Mouse (Mus musculus) forebrain, embryonic 15.5 days (tissue): ENCODE results near the gene Enkd1. TPM values are rescaled to one million over a fixed set of nuclear protein-coding genes. Genes with fewer than 3 reads are reported as not detected.

Source experiments
- ATAC-seq: fragments of 200-750 bp; cut with Nextera tagmentation; replicated peaks from 2 replicates; pipeline ENCODE4 v1.8.0; 2017; ENCODE audit warnings: mild to moderate bottlenecking, moderate TSS enrichment, moderate library complexity
- H3K27ac ChIP-seq: fragments of 300-500 bp; sonication (generic); replicated peaks from 2 replicates; pipeline ENCODE4 v1.5.1; 2015; ENCODE audit warnings: mild to moderate bottlenecking, inconsistent platforms
- H3K27me3 ChIP-seq: fragments of 300-500 bp; sonication (generic); 2 replicates; pipeline ENCODE4 v1.6.1; 2015; ENCODE audit warnings: inconsistent platforms
- H3K36me3 ChIP-seq: fragments of 300-500 bp; sonication (generic); 2 replicates; pipeline ENCODE4 v1.6.1; 2015; ENCODE audit warnings: mild to moderate bottlenecking, inconsistent platforms
- H3K4me1 ChIP-seq: fragments of 300-500 bp; sonication (generic); 2 replicates; pipeline ENCODE4 v1.6.1; 2015; ENCODE audit warnings: inconsistent platforms
- H3K4me2 ChIP-seq: fragments of 300-500 bp; sonication (generic); replicated peaks from 2 replicates; pipeline ENCODE4 v1.6.1; 2015; ENCODE audit warnings: mild to moderate bottlenecking, inconsistent platforms
- H3K4me3 ChIP-seq: fragments of 300-500 bp; sonication (generic); 2 replicates; pipeline ENCODE4 v1.5.1; 2015; ENCODE audit warnings: mild to moderate bottlenecking, inconsistent platforms
- H3K9ac ChIP-seq: fragments of 300-500 bp; sonication (generic); replicated peaks from 2 replicates; pipeline ENCODE4 v1.6.1; 2015; ENCODE audit warnings: mild to moderate bottlenecking, inconsistent platforms
- H3K9me3 ChIP-seq: fragments of 300-500 bp; sonication (generic); 2 replicates; pipeline ENCODE4 v1.6.1; 2016; ENCODE audit warnings: inconsistent platforms
- WGBS: fragments of 180-500 bp; shearing (Covaris S2); methylation state at CpG from one replicate; pipeline ENCODE4 v1.1.7; 2015; ENCODE audit warnings: mixed read lengths; 5-methylcytosine and 5-hydroxymethylcytosine counted together
- polyA plus RNA-seq: library from polyadenylated mRNA; unstranded; fragments of >200 nt; fragmentation: Nextera tagmentation; extraction: Ambion mirVana; gene quantifications from 2 replicates; pipeline ENCODE4 v1.2.1, GENCODE M21; 2015

Enkd1 gene
- polyA plus RNA-seq, 1 experiment from 2014 or later = 17.3 TPM

GRCm38 (mm10) chr8:105688242-105688752, 19.7 kb downstream of the Enkd1 start:
- no peak overlapping the region for H3K27ac ChIP-seq
- no peak overlapping the region for H3K4me2 ChIP-seq
- H3K9me3 ChIP-seq = no peaks in the 10 kb centered on the region
- H3K27me3 ChIP-seq = no peaks in the 10 kb centered on the region
- no peaks in the 10 kb centered on the region for H3K4me1 ChIP-seq
- H3K4me3 ChIP-seq = no peak overlapping the region
- no peak for ATAC-seq
- H3K36me3 ChIP-seq = peaks cover 14% of the 10 kb centered on the region
- H3K9ac ChIP-seq = no peak overlapping the region
- 80% methylated on average over 14 of the region's 14 CpGs for WGBS

- no peaks in the 10 kb centered on the region for H3K4me1 ChIP-seq
- no peak overlapping the region for H3K4me3 ChIP-seq
- 60% methylated on average over 8 of the region's 8 CpGs for WGBS
- no peak for ATAC-seq
- H3K9me3 ChIP-seq = no peaks in the 10 kb centered on the region
- H3K9ac ChIP-seq = no peak overlapping the region
- no peak overlapping the region for H3K27ac ChIP-seq
- peaks cover 22% of the 10 kb centered on the region for H3K36me3 ChIP-seq
- no peaks in the 10 kb centered on the region for H3K27me3 ChIP-seq
- no peak overlapping the region for H3K4me2 ChIP-seq
Measured at GRCm38 (mm10) chr8:105687512-105687911, 20.5 kb downstream of the Enkd1 start.

GRCm38 (mm10) chr8:105686551-105686950, 21.5 kb downstream of the Enkd1 start:
- no peaks in the 10 kb centered on the region for H3K4me1 ChIP-seq
- 66% methylated on average over 6 of the region's 6 CpGs for WGBS
- H3K27me3 ChIP-seq = no peaks in the 10 kb centered on the region
- H3K27ac ChIP-seq = no peak overlapping the region
- no peaks in the 10 kb centered on the region for H3K9me3 ChIP-seq
- no peak overlapping the region for H3K4me3 ChIP-seq
- H3K36me3 ChIP-seq = peaks cover 30% of the 10 kb centered on the region
- no peak overlapping the region for H3K9ac ChIP-seq
- no peak overlapping the region for H3K4me2 ChIP-seq
- no peak for ATAC-seq

GRCm38 (mm10) chr8:105685796-105686308, 22.2 kb downstream of the Enkd1 start, which contains the start of gene Carmil2:
Gene Carmil2 (plus strand): TSS chr8:105686274.
- Histone ChIP-seq H3K9ac (no peak within 1 kb of the TSS), H3K27me3 (no peaks in the 10 kb centered on the region), H3K27ac (no peak within 1 kb of the TSS), H3K9me3 (no peaks in the 10 kb centered on the region), H3K4me1 (no peaks in the 10 kb centered on the region), H3K4me3 (no peak within 1 kb of the TSS), H3K36me3 (peaks cover 37% of the 10 kb centered on the region), H3K4me2 (no peak within 1 kb of the TSS)
- ATAC-seq = no peak
- whole genome bisulfite sequencing = 13% methylated on average over 25 of the region's 26 CpGs

- 83% methylated on average over 7 of the region's 7 CpGs for WGBS
- no peaks in the 10 kb centered on the region for H3K4me1 ChIP-seq
- H3K27ac ChIP-seq = no peak overlapping the region
- H3K36me3 ChIP-seq = peaks cover 42% of the 10 kb centered on the region
- no peak for ATAC-seq
- H3K9me3 ChIP-seq = no peaks in the 10 kb centered on the region
- no peak overlapping the region for H3K9ac ChIP-seq
- H3K27me3 ChIP-seq = no peaks in the 10 kb centered on the region
- no peak overlapping the region for H3K4me2 ChIP-seq
- no peak overlapping the region for H3K4me3 ChIP-seq
Measured at GRCm38 (mm10) chr8:105685325-105685724, 22.7 kb downstream of the Enkd1 start.

- H3K36me3 ChIP-seq = peaks cover 89% of the 10 kb centered on the region
- no peak overlapping the region for H3K27ac ChIP-seq
- H3K4me1 ChIP-seq = no peaks in the 10 kb centered on the region
- ATAC-seq = no peak
- H3K9me3 ChIP-seq = no peaks in the 10 kb centered on the region
- no peak overlapping the region for H3K9ac ChIP-seq
- WGBS = 87% methylated on average over 1 of the region's 1 CpGs
- H3K27me3 ChIP-seq = no peaks in the 10 kb centered on the region
- H3K4me3 ChIP-seq = no peak overlapping the region
- H3K4me2 ChIP-seq = no peak overlapping the region
Measured at GRCm38 (mm10) chr8:105677891-105678290, 30.1 kb downstream of the Enkd1 start.

- Histone ChIP-seq H3K27ac (no peak overlapping the region), H3K9ac (no peak overlapping the region), H3K27me3 (no peaks in the 10 kb centered on the region), H3K4me3 (no peak overlapping the region), H3K9me3 (no peaks in the 10 kb centered on the region), H3K36me3 (peaks cover 26% of the 10 kb centered on the region), H3K4me2 (no peak overlapping the region), H3K4me1 (no peaks in the 10 kb centered on the region)
- WGBS = 82% methylated on average over 3 of the region's 3 CpGs
- no peak for ATAC-seq
Measured at GRCm38 (mm10) chr8:105661167-105661566, 46.8 kb downstream of the Enkd1 start.

GRCm38 (mm10) chr8:105657641-105658040, 50.4 kb downstream of the Enkd1 start:
- H3K4me1 ChIP-seq = no peaks in the 10 kb centered on the region
- H3K9me3 ChIP-seq = no peaks in the 10 kb centered on the region
- H3K36me3 ChIP-seq = peaks cover 7% of the 10 kb centered on the region; the same call in 1 of the 2 replicates
- H3K27me3 ChIP-seq = no peaks in the 10 kb centered on the region
- no peak overlapping the region for H3K4me3 ChIP-seq
- H3K27ac ChIP-seq = no peak overlapping the region
- no peak overlapping the region for H3K9ac ChIP-seq
- H3K4me2 ChIP-seq = no peak overlapping the region
- ATAC-seq = no peak

Other genes with a start within 250 kb of the Enkd1 start
- 35.1 and 54.8 TPM in 2 replicates for gene Tppp3, start 236.7 kb downstream of the Enkd1 start, polyA plus RNA-seq
- gene Zdhhc1, start 211.3 kb downstream of the Enkd1 start, polyA plus RNA-seq = 28.8 and 31.3 TPM in 2 replicates
- 1.4 and 1.7 TPM in 2 replicates for gene Hsd11b2, start 189.5 kb downstream of the Enkd1 start, polyA plus RNA-seq
- gene Atp6v0d1, start 142.2 kb downstream of the Enkd1 start, polyA plus RNA-seq = 184 and 193 TPM in 2 replicates
- gene Ripor1, start 103.0 kb downstream of the Enkd1 start, polyA plus RNA-seq = 26.5 and 29.0 TPM in 2 replicates
- gene Ctcf, start 71.6 kb downstream of the Enkd1 start, polyA plus RNA-seq = 150 and 152 TPM in 2 replicates
- gene Agrp, start 70.8 kb downstream of the Enkd1 start, polyA plus RNA-seq = 0.47 and 0.69 TPM in 2 replicates
- 12.1 and 12.3 TPM in 2 replicates for gene Carmil2, start 21.9 kb downstream of the Enkd1 start, polyA plus RNA-seq
- 105 and 107 TPM in 2 replicates for gene Acd, start 7.1 kb downstream of the Enkd1 start, polyA plus RNA-seq
- gene Pard6a, start 7.1 kb downstream of the Enkd1 start, polyA plus RNA-seq = 47.1 and 52.0 TPM in 2 replicates
- 0.15 TPM in 1 of 2 replicates, not detected in the other for gene 4933405L10Rik, start 555 bp downstream of the Enkd1 start, polyA plus RNA-seq
- gene Gfod2, start 50.5 kb upstream of the Enkd1 start, polyA plus RNA-seq = 84.5 and 88.0 TPM in 2 replicates
- 11.8 and 13.9 TPM in 2 replicates for gene Ranbp10, start 119.1 kb upstream of the Enkd1 start, polyA plus RNA-seq
- 0.61 and 0.84 TPM in 2 replicates for gene Tsnaxip1, start 119.5 kb upstream of the Enkd1 start, polyA plus RNA-seq
- gene Cenpt, start 145.1 kb upstream of the Enkd1 start, polyA plus RNA-seq = 65.0 and 66.4 TPM in 2 replicates
- gene Thap11, start 146.9 kb upstream of the Enkd1 start, polyA plus RNA-seq = 70.5 and 73.6 TPM in 2 replicates
- gene Nutf2, start 152.4 kb upstream of the Enkd1 start, polyA plus RNA-seq = 189 and 218 TPM in 2 replicates
- gene Edc4, start 172.7 kb upstream of the Enkd1 start, polyA plus RNA-seq = 55.6 and 59.1 TPM in 2 replicates
- not detected in 2 replicates for gene Nrn1l, start 185.4 kb upstream of the Enkd1 start, polyA plus RNA-seq
- 11.3 and 12.0 TPM in 2 replicates for gene Pskh1, start 192.2 kb upstream of the Enkd1 start, polyA plus RNA-seq
- gene Ctrl, start 225.7 kb upstream of the Enkd1 start, polyA plus RNA-seq = 2.0 and 2.2 TPM in 2 replicates
- 36.3 and 39.7 TPM in 2 replicates for gene Psmb10, start 230.2 kb upstream of the Enkd1 start, polyA plus RNA-seq
- gene Lcat, start 235.2 kb upstream of the Enkd1 start, polyA plus RNA-seq = 0.41 and 0.50 TPM in 2 replicates